Mouse (Mus musculus): ENCODE results near the gene Psrc1. TPM values are rescaled to one million over a fixed set of nuclear protein-coding genes. Genes with fewer than 3 reads are reported as not detected.

The Psrc1 gene
- polyA plus RNA-seq, 1 experiment from 2014 or later: 13.9 TPM

- Histone ChIP-seq H3K36me3 (peaks cover 68% of the 10 kb centered on the region), H3K9ac (0 out of 2 replicates have a peak overlapping the region, but pooled peaks have one; percentile 9), H3K27me3 (no peaks in the 10 kb centered on the region), H3K4me3 (no peak overlapping the region), H3K9me3 (no peaks in the 10 kb centered on the region), H3K4me1 (replicated peaks) (peaks cover 62% of the 10 kb centered on the region), H3K27ac (peak overlapping the region; percentile 85), H3K4me2 (no peak overlapping the region; the same call in 1 of the 2 replicates)
- peak; percentile 91 for ATAC-seq (ENCODE audit: low FRiP score)
- WGBS: 17% methylated on average over 19 of the region's 19 CpGs
Observed at GRCm38 (mm10) chr3:108433881-108434495, 50.3 kb downstream of the Psrc1 start.

- peak overlapping the region; percentile 43; the same call in 1 of the 2 replicates for H3K9ac ChIP-seq
- H3K4me3 ChIP-seq: no peak overlapping the region
- H3K4me2 ChIP-seq: no peak overlapping the region
- peaks cover 68% of the 10 kb centered on the region for H3K4me1 ChIP-seq (replicated peaks)
- H3K27me3 ChIP-seq: no peaks in the 10 kb centered on the region
- H3K9me3 ChIP-seq: no peaks in the 10 kb centered on the region
- peak overlapping the region; percentile 85 for H3K27ac ChIP-seq
- WGBS: 74% methylated on average over 17 of the region's 17 CpGs
- H3K36me3 ChIP-seq: peaks cover 57% of the 10 kb centered on the region
- no peak for ATAC-seq (ENCODE audit: low FRiP score)
Observed at GRCm38 (mm10) chr3:108435701-108436379, 52.2 kb downstream of the Psrc1 start.

- WGBS: 57% methylated on average over 7 of the region's 7 CpGs
- H3K36me3 ChIP-seq: peaks cover 54% of the 10 kb centered on the region
- H3K4me3 ChIP-seq: no peak overlapping the region
- no peak overlapping the region for H3K9ac ChIP-seq
- no peak overlapping the region for H3K4me2 ChIP-seq
- peaks cover 70% of the 10 kb centered on the region for H3K4me1 ChIP-seq (replicated peaks)
- no peaks in the 10 kb centered on the region for H3K9me3 ChIP-seq
- H3K27ac ChIP-seq: peak overlapping the region; percentile 85; the same call in 1 of the 2 replicates
- H3K27me3 ChIP-seq: no peaks in the 10 kb centered on the region
- ATAC-seq (ENCODE audit: low FRiP score): no peak
Observed at GRCm38 (mm10) chr3:108436380-108436714, 52.7 kb downstream of the Psrc1 start.

Other genes with a start within 250 kb of the Psrc1 start
- gene Gnai3, start 237.7 kb upstream of the Psrc1 start, polyA plus RNA-seq (2015; fragmentation: Nextera tagmentation; extraction: Ambion mirVana): 146 and 148 TPM in 2 replicates
- gene Gpr61, start 229.0 kb upstream of the Psrc1 start, polyA plus RNA-seq (2015; fragmentation: Nextera tagmentation; extraction: Ambion mirVana): 3.0 and 3.5 TPM in 2 replicates
- 12.0 and 13.8 TPM in 2 replicates for gene Amigo1, start 197.5 kb upstream of the Psrc1 start, polyA plus RNA-seq (2015; fragmentation: Nextera tagmentation; extraction: Ambion mirVana)
- gene Cyb561d1, start 182.6 kb upstream of the Psrc1 start, polyA plus RNA-seq (2015; fragmentation: Nextera tagmentation; extraction: Ambion mirVana): 3.5 and 4.3 TPM in 2 replicates
- 26.2 and 27.1 TPM in 2 replicates for gene Atxn7l2, start 172.9 kb upstream of the Psrc1 start, polyA plus RNA-seq (2015; fragmentation: Nextera tagmentation; extraction: Ambion mirVana)
- gene Sypl2, start 157.2 kb upstream of the Psrc1 start, polyA plus RNA-seq (2015; fragmentation: Nextera tagmentation; extraction: Ambion mirVana): 0.34 and 0.43 TPM in 2 replicates
- 233 and 239 TPM in 2 replicates for gene Psma5, start 126.9 kb upstream of the Psrc1 start, polyA plus RNA-seq (2015; fragmentation: Nextera tagmentation; extraction: Ambion mirVana)
- gene Sort1, start 99.8 kb upstream of the Psrc1 start, polyA plus RNA-seq (2015; fragmentation: Nextera tagmentation; extraction: Ambion mirVana): 14.7 and 15.9 TPM in 2 replicates
- 0.13 and 0.21 TPM in 2 replicates for gene Mybphl, start 18.9 kb upstream of the Psrc1 start, polyA plus RNA-seq (2015; fragmentation: Nextera tagmentation; extraction: Ambion mirVana)
- 50.5 and 58.0 TPM in 2 replicates for gene Celsr2, start 31.7 kb downstream of the Psrc1 start, polyA plus RNA-seq (2015; fragmentation: Nextera tagmentation; extraction: Ambion mirVana)
- gene Sars, start 61.4 kb downstream of the Psrc1 start, polyA plus RNA-seq (2015; fragmentation: Nextera tagmentation; extraction: Ambion mirVana): 220 and 230 TPM in 2 replicates
- gene 1700013F07Rik, start 150.3 kb downstream of the Psrc1 start, polyA plus RNA-seq (2015; fragmentation: Nextera tagmentation; extraction: Ambion mirVana): 0.74 and 2.9 TPM in 2 replicates
- 9.8 and 10.0 TPM in 2 replicates for gene 5330417C22Rik, start 152.7 kb downstream of the Psrc1 start, polyA plus RNA-seq (2015; fragmentation: Nextera tagmentation; extraction: Ambion mirVana)
- gene Tmem167b, start 178.6 kb downstream of the Psrc1 start, polyA plus RNA-seq (2015; fragmentation: Nextera tagmentation; extraction: Ambion mirVana): 58.8 and 60.6 TPM in 2 replicates
- gene Taf13, start 187.9 kb downstream of the Psrc1 start, polyA plus RNA-seq (2015; fragmentation: Nextera tagmentation; extraction: Ambion mirVana): 63.8 and 66.2 TPM in 2 replicates
- gene Wdr47, start 207.4 kb downstream of the Psrc1 start, polyA plus RNA-seq (2015; fragmentation: Nextera tagmentation; extraction: Ambion mirVana): 91.5 and 96.5 TPM in 2 replicates